Mouse (Mus musculus) embryonic facial prominence, embryonic 14.5 days (tissue): ENCODE measurements at regions not wholly inside any gene's neighbourhood (a gene's known extent, or its start where the extent isn't known, plus 50 kb on each side); places are given as distances from the start of the nearest gene placed in this dataset.
A peak's percentile ranks its signal among the peaks of the same experiment; 100 is the strongest.

Experiments
- ATAC-seq: fragments of 200-750 bp; cut with Nextera tagmentation; 2 replicates; pipeline ENCODE4 v1.8.0; 2017; ENCODE audit warnings: low read depth, moderate number of reproducible peaks, moderate TSS enrichment
- DNase-seq: peaks from one replicate; pipeline ENCODE4 v3.0.0-alpha.2; 2015; ENCODE audit warnings: low spot score
- H3K27ac ChIP-seq: fragments of 300-500 bp; sonication (generic); replicated peaks from 2 replicates; pipeline ENCODE4 v1.5.1; 2014; ENCODE audit warnings: low read depth, mild to moderate bottlenecking, low read length, moderate library complexity
- H3K27me3 ChIP-seq: fragments of 300-500 bp; sonication (generic); replicated peaks from 2 replicates; pipeline ENCODE4 v1.6.1; 2014; ENCODE audit warnings: low read length; ENCODE audit not compliant: control insufficient read depth, insufficient read depth
- H3K36me3 ChIP-seq: fragments of 300-500 bp; sonication (generic); 2 replicates; pipeline ENCODE4 v1.6.1; 2014; ENCODE audit warnings: low read length, mixed read lengths; ENCODE audit not compliant: control insufficient read depth, insufficient read depth
- H3K4me1 ChIP-seq: fragments of 300-500 bp; sonication (generic); 2 replicates; pipeline ENCODE4 v1.6.1; 2014; ENCODE audit warnings: antibody characterized with exemption, low read length; ENCODE audit not compliant: control insufficient read depth, insufficient read depth
- H3K4me2 ChIP-seq: fragments of 300-500 bp; sonication (generic); 2 replicates; pipeline ENCODE4 v1.6.1; 2014; ENCODE audit warnings: low read depth, mild to moderate bottlenecking, low read length, moderate library complexity, mixed read lengths
- H3K4me3 ChIP-seq: fragments of 300-500 bp; sonication (generic); 2 replicates; pipeline ENCODE4 v1.5.1; 2014; ENCODE audit warnings: low read depth, mild to moderate bottlenecking, low read length
- H3K9ac ChIP-seq: fragments of 300-500 bp; sonication (generic); 2 replicates; pipeline ENCODE4 v1.6.1; 2014; ENCODE audit warnings: low read depth, mild to moderate bottlenecking, low read length, moderate library complexity, mixed read lengths
- H3K9me3 ChIP-seq: fragments of 300-500 bp; sonication (generic); 2 replicates; pipeline ENCODE4 v1.6.1; 2016; ENCODE audit warnings: low read length; ENCODE audit not compliant: control insufficient read depth
- WGBS: fragments of 180-500 bp; shearing (Covaris S2); extraction: QIAGEN DNeasy Blood & Tissue Kit; methylation state at CpG from one replicate; pipeline ENCODE4 v1.1.7; 2014; 5-methylcytosine and 5-hydroxymethylcytosine counted together

- no peaks in the 10 kb centered on the region for H3K36me3 ChIP-seq
- H3K27ac ChIP-seq, result no peak overlapping the region
- ATAC-seq (no peak), DNase-seq (no peak)
- H3K4me2 ChIP-seq, result no peak overlapping the region
- WGBS, result 25% methylated on average over 8 of the region's 8 CpGs
- no peaks in the 10 kb centered on the region for H3K9me3 ChIP-seq
- H3K4me1 ChIP-seq, result no peaks in the 10 kb centered on the region
- no peak overlapping the region for H3K9ac ChIP-seq
- H3K4me3 ChIP-seq, result no peak overlapping the region
- H3K27me3 ChIP-seq, result no peaks in the 10 kb centered on the region
Measured at GRCm38 (mm10) chr12:12655611-12656010, 286.1 kb downstream of the Mycn start.

GRCm38 (mm10) chr12:12655184-12655583, 286.5 kb downstream of the Mycn start:
- H3K4me3 ChIP-seq, result no peak overlapping the region
- no peaks in the 10 kb centered on the region for H3K36me3 ChIP-seq
- no peak overlapping the region for H3K27ac ChIP-seq
- DNase-seq, result peak; percentile 26
- ATAC-seq, result peak; percentile 84
- no peaks in the 10 kb centered on the region for H3K9me3 ChIP-seq
- WGBS, result 21% methylated on average over 9 of the region's 10 CpGs
- no peaks in the 10 kb centered on the region for H3K4me1 ChIP-seq
- H3K4me2 ChIP-seq, result no peak overlapping the region
- no peak overlapping the region for H3K9ac ChIP-seq
- H3K27me3 ChIP-seq, result no peaks in the 10 kb centered on the region

GRCm38 (mm10) chr12:12652361-12652760, 289.4 kb downstream of the Mycn start:
- Histone ChIP-seq H3K4me2 (no peak overlapping the region), H3K9ac (no peak overlapping the region), H3K36me3 (no peaks in the 10 kb centered on the region), H3K27ac (no peak overlapping the region), H3K4me3 (no peak overlapping the region), H3K4me1 (no peaks in the 10 kb centered on the region), H3K9me3 (no peaks in the 10 kb centered on the region), H3K27me3 (no peaks in the 10 kb centered on the region)
- 34% methylated on average over 7 of the region's 7 CpGs for WGBS
- DNase-seq (no peak), ATAC-seq (no peak)

- no peak for DNase-seq
- H3K4me1 ChIP-seq, result no peaks in the 10 kb centered on the region
- H3K9me3 ChIP-seq, result no peaks in the 10 kb centered on the region
- H3K9ac ChIP-seq, result no peak overlapping the region
- H3K4me3 ChIP-seq, result no peak overlapping the region
- H3K4me2 ChIP-seq, result no peak overlapping the region
- H3K27me3 ChIP-seq, result no peaks in the 10 kb centered on the region
- no peak for ATAC-seq
- WGBS, result 92% methylated on average over 1 of the region's 1 CpGs
- no peak overlapping the region for H3K27ac ChIP-seq
- H3K36me3 ChIP-seq, result no peaks in the 10 kb centered on the region
Measured at GRCm38 (mm10) chr12:12650309-12650708, 291.4 kb downstream of the Mycn start.

GRCm38 (mm10) chr12:12647467-12647866, 294.2 kb downstream of the Mycn start:
- Histone ChIP-seq H3K9ac (no peak overlapping the region), H3K36me3 (no peaks in the 10 kb centered on the region), H3K4me2 (no peak overlapping the region), H3K27ac (no peak overlapping the region), H3K4me3 (no peak overlapping the region), H3K4me1 (no peaks in the 10 kb centered on the region), H3K27me3 (no peaks in the 10 kb centered on the region), H3K9me3 (no peaks in the 10 kb centered on the region)
- WGBS, result 61% methylated on average over 6 of the region's 6 CpGs
- ATAC-seq (no peak), DNase-seq (no peak)

- H3K4me2 ChIP-seq, result no peak overlapping the region
- DNase-seq, result no peak
- WGBS, result 80% methylated on average over 4 of the region's 4 CpGs
- no peak overlapping the region for H3K4me3 ChIP-seq
- H3K4me1 ChIP-seq, result no peaks in the 10 kb centered on the region
- no peak overlapping the region for H3K9ac ChIP-seq
- no peak overlapping the region for H3K27ac ChIP-seq
- no peaks in the 10 kb centered on the region for H3K9me3 ChIP-seq
- H3K36me3 ChIP-seq, result no peaks in the 10 kb centered on the region
- no peaks in the 10 kb centered on the region for H3K27me3 ChIP-seq
- no peak for ATAC-seq
Measured at GRCm38 (mm10) chr12:12645183-12645582, 296.5 kb downstream of the Mycn start.

GRCm38 (mm10) chr12:12643247-12643963, 298.3 kb downstream of the Mycn start:
- ATAC-seq, result peak; percentile 53; the same call in 1 of the 2 replicates
- no peaks in the 10 kb centered on the region for H3K4me1 ChIP-seq
- H3K9me3 ChIP-seq, result no peaks in the 10 kb centered on the region
- H3K4me2 ChIP-seq, result no peak overlapping the region
- no peak overlapping the region for H3K9ac ChIP-seq
- no peak overlapping the region for H3K4me3 ChIP-seq
- WGBS, result 60% methylated on average over 11 of the region's 11 CpGs
- H3K27me3 ChIP-seq, result no peaks in the 10 kb centered on the region
- no peaks in the 10 kb centered on the region for H3K36me3 ChIP-seq
- no peak for DNase-seq
- no peak overlapping the region for H3K27ac ChIP-seq

GRCm38 (mm10) chr12:12635308-12635707, 306.4 kb downstream of the Mycn start:
- H3K27me3 ChIP-seq, result no peaks in the 10 kb centered on the region
- no peaks in the 10 kb centered on the region for H3K4me1 ChIP-seq
- 86% methylated on average over 3 of the region's 3 CpGs for whole genome bisulfite sequencing
- H3K4me3 ChIP-seq, result no peak overlapping the region
- H3K9me3 ChIP-seq, result no peaks in the 10 kb centered on the region
- no peak overlapping the region for H3K27ac ChIP-seq
- DNase-seq (no peak), ATAC-seq (no peak)
- H3K36me3 ChIP-seq, result no peaks in the 10 kb centered on the region
- H3K9ac ChIP-seq, result no peak overlapping the region
- no peak overlapping the region for H3K4me2 ChIP-seq

GRCm38 (mm10) chr12:12627597-12627996, 314.1 kb downstream of the Mycn start:
- Histone ChIP-seq H3K4me2 (no peak overlapping the region), H3K4me3 (no peak overlapping the region), H3K9ac (no peak overlapping the region), H3K36me3 (no peaks in the 10 kb centered on the region), H3K9me3 (no peaks in the 10 kb centered on the region), H3K27ac (no peak overlapping the region), H3K4me1 (peaks cover 8% of the 10 kb centered on the region), H3K27me3 (no peaks in the 10 kb centered on the region)
- DNase-seq (no peak), ATAC-seq (no peak)
- WGBS, result 63% methylated on average over 4 of the region's 4 CpGs
